ENCODE assay signal across 18 mouse cellular contexts in the genomic region with DNA sequence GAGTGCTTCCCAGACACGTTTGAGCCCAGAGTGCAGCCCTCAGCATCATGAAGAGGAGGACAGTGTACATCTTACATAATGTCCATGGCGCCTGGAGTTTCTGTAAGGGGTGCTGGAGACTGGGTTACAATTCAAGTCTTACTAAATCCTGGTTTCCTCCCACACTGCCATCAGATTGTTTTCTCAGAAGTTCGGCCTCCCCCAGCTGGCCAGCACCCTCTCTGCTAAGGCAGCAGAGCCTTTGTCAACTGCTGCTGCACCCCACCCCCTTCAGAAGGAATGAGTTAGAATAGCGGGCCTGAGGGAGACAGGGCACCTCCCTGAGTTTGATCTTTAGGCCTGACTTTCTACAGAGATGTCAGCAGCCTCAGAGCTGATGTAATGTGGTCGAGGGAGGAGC. TPM values are rescaled to one million over a fixed set of nuclear protein-coding genes. Genes with fewer than 3 reads are reported as not detected.
DNase-seq lines count a peak whose midpoint lies in the region; ATAC-seq and TF ChIP-seq lines count a peak whose summit lies in the region.
"Had no signal": no experiment of that assay in that cellular context is flagged by ENCODE, and none has a peak within 500 bp of the region (broad histone marks: within the 10 kb centered on the region; RNA-seq: fewer than 3 reads in every experiment).

No protein-coding gene starts in this region.

- H3K9ac ChIP-seq in kidney, embryonic 14.5 days (ENCODE audit: low read depth, low read length): no peak overlapping the region
- H3K9ac ChIP-seq: liver, postnatal 0 days had no signal

- H3K27me3 ChIP-seq in kidney, embryonic 14.5 days (ENCODE audit: control insufficient read depth, insufficient read depth, low read length): no peaks in the 10 kb centered on the region
- H3K27me3 ChIP-seq in thymus, adult 2 months (ENCODE audit: control insufficient read depth, insufficient read depth, low read length): no peaks in the 10 kb centered on the region
- H3K27me3 ChIP-seq: hindbrain, embryonic 13.5 days; Patski had no signal

- peaks cover 40% of the 10 kb centered on the region for H3K4me1 ChIP-seq in kidney, embryonic 14.5 days (ENCODE audit: control insufficient read depth, insufficient read depth, low read length)
- peaks cover 56% of the 10 kb centered on the region for H3K4me1 ChIP-seq in thymus, adult 2 months (replicated peaks; ENCODE audit: control insufficient read depth, insufficient read depth, low read length)

- peaks cover 19% of the 10 kb centered on the region; the same call in 1 of the 2 replicates for H3K36me3 ChIP-seq in kidney, embryonic 14.5 days (ENCODE audit: control insufficient read depth, insufficient read depth, low read length)
- no peaks in the 10 kb centered on the region; the same call in 1 of the 2 replicates for H3K36me3 ChIP-seq in thymus, adult 2 months (ENCODE audit: control insufficient read depth, insufficient read depth, low read length)

- WGBS in kidney, embryonic 14.5 days: 27% methylated on average over 5 of the region's 5 CpGs
- 61% methylated on average over 5 of the region's 5 CpGs for WGBS in thymus, adult 2 months

- H3K9me3 ChIP-seq in kidney, embryonic 14.5 days (ENCODE audit: control insufficient read depth, low read length): no peaks in the 10 kb centered on the region
- H3K9me3 ChIP-seq: hindbrain, embryonic 13.5 days had no signal

- H3K4me2 ChIP-seq in kidney, embryonic 14.5 days (replicated peaks; ENCODE audit: low read depth, low read length): no peak overlapping the region
- H3K4me2 ChIP-seq: hindbrain, embryonic 13.5 days had no signal

- DNase-seq in gastrocnemius, adult 18-20 months (ENCODE audit: low spot score): peak; percentile 41
- no peak for DNase-seq in gastrocnemius, postnatal 10 days
- no peak for DNase-seq in kidney, postnatal 14 days
- no peak for DNase-seq in thymus, adult 2 months
- no peak for DNase-seq in thymus, postnatal 25 days
- DNase-seq in left cerebral cortex, adult 8-10 months (ENCODE audit: low spot score in 2 of 2): no peak
- DNase-seq: adrenal gland, postnatal 14 days; cerebellum, adult 2 months; layer of hippocampus, adult 9-11 months; liver; liver, postnatal 0 days; lung, postnatal 14 days; thymus, postnatal 14 days had no signal

- 0 out of 2 replicates have a peak, but pooled peaks have one; percentile 11 for ATAC-seq in kidney, embryonic 14.5 days (ENCODE audit: low FRiP score, low TSS enrichment)
- ATAC-seq: activated CD4-positive, CD25-positive, alpha-beta regulatory T cell, adult 4 months; liver, postnatal 0 days; Patski had no signal

- peak overlapping the region; percentile 65; the same call in 1 of the 2 replicates for H3K27ac ChIP-seq in kidney, embryonic 14.5 days (ENCODE audit: low read depth, low read length)
- H3K27ac ChIP-seq in thymus, adult 2 months (ENCODE audit: control insufficient read depth, insufficient read depth, low read length): no peak overlapping the region
- H3K27ac ChIP-seq: stomach, postnatal 0 days had no signal

- TF ChIP-seq CTCF in thymus, adult 2 months (IDR thresholded peaks at IDR 0.05; ENCODE audit: borderline replicate concordance, control insufficient read depth, extremely low read depth, insufficient read depth, low read length, poor library complexity): peak; percentile 15; the same call in 1 of the 2 replicates

- no peak overlapping the region for H3K4me3 ChIP-seq in kidney, embryonic 14.5 days (ENCODE audit: low read length)
- H3K4me3 ChIP-seq in thymus, adult 2 months (ENCODE audit: control insufficient read depth, insufficient read depth, low read length): no peak overlapping the region
- H3K4me3 ChIP-seq: hindbrain, embryonic 13.5 days had no signal

- no peak for TF ChIP-seq POLR2A in thymus, adult 2 months (IDR thresholded peaks at IDR 0.05; ENCODE audit: control insufficient read depth, extremely low read depth, insufficient read depth, low read length, poor library complexity)

RNA-seq across cellular contexts. Expression of a gene that starts 15.3 kb away (rescaled TPM):
- total RNA-seq in gastrocnemius, adult 18-20 months (2021): 10 to 100 TPM; 16.2 to 23.7 TPM
- total RNA-seq in gastrocnemius, postnatal 10 days (2021): 10 to 100 TPM; 38.8 to 45.1 TPM
- polyA plus RNA-seq in kidney, embryonic 14.5 days (2014; fragmentation: Nextera tagmentation; extraction: Ambion mirVana): 0.32 and 0.90 TPM in 2 replicates
- 22.7 and 24.5 TPM in 2 replicates for polyA plus RNA-seq in thymus, adult 2 months (2012; rRNA removed)
- 1 to 10 TPM; 1.2 to 1.6 (median 1.4) TPM for total RNA-seq in left cerebral cortex, adult 8-10 months (2022)
- polyA plus RNA-seq: Patski had no signal

RNA-seq across cellular contexts. Expression of a gene that starts 33.6 kb away (rescaled TPM):
- 100 to 1,000 TPM; 119 to 125 TPM for total RNA-seq in gastrocnemius, adult 18-20 months (2021)
- 100 to 1,000 TPM; 115 to 118 TPM for total RNA-seq in gastrocnemius, postnatal 10 days (2021)
- polyA plus RNA-seq in kidney, embryonic 14.5 days (2014; fragmentation: Nextera tagmentation; extraction: Ambion mirVana): 59.8 and 63.3 TPM in 2 replicates
- 46.0 and 61.3 TPM in 2 replicates for polyA plus RNA-seq in thymus, adult 2 months (2012; rRNA removed)
- 100 to 1,000 TPM in 3 of 4 experiments, 10 to 100 TPM in 1; 98.1 to 131 (median 114) TPM for total RNA-seq in left cerebral cortex, adult 8-10 months (2022)

RNA-seq across cellular contexts. Expression of a gene that starts 38.2 kb away (rescaled TPM):
- 1 to 10 TPM; 5.5 to 6.1 TPM for total RNA-seq in gastrocnemius, adult 18-20 months (2021)
- 10 to 100 TPM; 11.4 to 12.4 TPM for total RNA-seq in gastrocnemius, postnatal 10 days (2021)
- 161 and 169 TPM in 2 replicates for polyA plus RNA-seq in kidney, embryonic 14.5 days (2014; fragmentation: Nextera tagmentation; extraction: Ambion mirVana)
- 57.1 and 65.9 TPM in 2 replicates for polyA plus RNA-seq in thymus, adult 2 months (2012; rRNA removed)
- 10 to 100 TPM; 17.0 to 19.9 (median 19.5) TPM for total RNA-seq in left cerebral cortex, adult 8-10 months (2022)

RNA-seq across cellular contexts. Expression of a gene that starts 45.6 kb away (rescaled TPM):
- total RNA-seq in gastrocnemius, adult 18-20 months (2021): 10 to 100 TPM; 80.1 to 88.4 TPM
- 100 to 1,000 TPM; 197 to 221 TPM for total RNA-seq in gastrocnemius, postnatal 10 days (2021)
- 297 and 364 TPM in 2 replicates for polyA plus RNA-seq in kidney, embryonic 14.5 days (2014; fragmentation: Nextera tagmentation; extraction: Ambion mirVana)
- 332 and 354 TPM in 2 replicates for polyA plus RNA-seq in thymus, adult 2 months (2012; rRNA removed)
- 100 to 1,000 TPM; 565 to 601 (median 593) TPM for total RNA-seq in left cerebral cortex, adult 8-10 months (2022)

RNA-seq across cellular contexts. Expression of a gene that starts 58.6 kb away (rescaled TPM):
- total RNA-seq in gastrocnemius, adult 18-20 months (2021): 1 to 10 TPM in 1 of 2 experiments, under 1 TPM in 1; 0.68 to 1.6 TPM
- total RNA-seq in gastrocnemius, postnatal 10 days (2021): 1 to 10 TPM; 3.5 to 3.9 TPM
- 9.5 and 9.6 TPM in 2 replicates for polyA plus RNA-seq in kidney, embryonic 14.5 days (2014; fragmentation: Nextera tagmentation; extraction: Ambion mirVana)
- 40.0 and 56.0 TPM in 2 replicates for polyA plus RNA-seq in thymus, adult 2 months (2012; rRNA removed)
- 1 to 10 TPM; 7.5 to 7.9 (median 7.6) TPM for total RNA-seq in left cerebral cortex, adult 8-10 months (2022)

Comparison
In these comparisons a context has a peak if more than half of its experiments do, and no peak if none do; other contexts are left out.
1. RNA of a gene that starts 15.3 kb away (total RNA-seq): 38.8 to 45.1 TPM in gastrocnemius, postnatal 10 days and 16.2 to 23.7 TPM in gastrocnemius, adult 18-20 months; 1.2 to 1.6 TPM in left cerebral cortex, adult 8-10 months; every median in the first group is over 4 times any median in the second.